Mouse (Mus musculus) ES-E14 (cell line): ENCODE measurements around the gene Unc45b. TPM values are rescaled to one million over a fixed set of nuclear protein-coding genes. Genes with fewer than 3 reads are reported as not detected.
"Not testable (repeated sequence)": the region's sequence is repeated elsewhere in the genome, so short reads cannot be mapped to it uniquely, and the experiment has no call there.

ENCODE experiments used
- DNase-seq: peaks from one replicate; pipeline ENCODE4 v3.0.0-alpha.2; 2013; ENCODE audit warnings: low read depth, low spot score
- H3K27ac ChIP-seq: 2 replicates; pipeline ENCODE4 v1.5.1; 2012; ENCODE audit warnings: low read depth, mild to moderate bottlenecking, low read length, moderate library complexity, mixed read lengths; ENCODE audit not compliant: poor library complexity, insufficient read depth, severe bottlenecking
- H3K36me3 ChIP-seq: 2 replicates; pipeline ENCODE4 v1.6.1; 2012; ENCODE audit warnings: mild to moderate bottlenecking, low read length, moderate library complexity, mixed read lengths; ENCODE audit not compliant: control insufficient read depth, poor library complexity, insufficient read depth, severe bottlenecking
- H3K4me1 ChIP-seq, 2 experiments: fragments of 150-350 bp in 1 of 2; sonication (generic) in 1 of 2; 2 replicates each; pipeline ENCODE4 v1.6.1; 2012; ENCODE audit warnings: low read length in 2 of 2, mild to moderate bottlenecking in 1 of 2, mixed read lengths in 1 of 2; ENCODE audit not compliant: control insufficient read depth in 2 of 2, insufficient read depth in 2 of 2, poor library complexity in 1 of 2
- H3K4me3 ChIP-seq, 2 experiments: fragments of 150-350 bp in 1 of 2; sonication (generic) in 1 of 2; 2 replicates each; pipeline ENCODE4 v1.5.1; 2012; ENCODE audit warnings: low read length in 2 of 2, low read depth in 1 of 2, mild to moderate bottlenecking in 1 of 2, mixed read lengths in 1 of 2; ENCODE audit not compliant: insufficient read depth in 1 of 2, poor library complexity in 1 of 2, severe bottlenecking in 1 of 2
- H3K9ac ChIP-seq: 2 replicates; pipeline ENCODE4 v1.6.1; 2012; ENCODE audit warnings: low read depth, mild to moderate bottlenecking, low read length, mixed read lengths; ENCODE audit not compliant: poor library complexity, insufficient read depth, severe bottlenecking
- H3K9me3 ChIP-seq: fragments of 150-350 bp; sonication (generic); 2 replicates; pipeline ENCODE4 v1.6.1; 2012; ENCODE audit warnings: low read depth, mild to moderate bottlenecking, low read length; ENCODE audit not compliant: control insufficient read depth, insufficient read depth
- CHD2 ChIP-seq: IDR thresholded peaks from 2 replicates; pipeline ENCODE4 v1.6.1; 2014; ENCODE audit warnings: mild to moderate bottlenecking, low read depth, low read length, inconsistent platforms
- HCFC1 ChIP-seq: IDR thresholded peaks from 2 replicates; pipeline ENCODE4 v1.6.1; 2012; ENCODE audit warnings: low read length, inconsistent platforms, borderline replicate concordance; ENCODE audit not compliant: insufficient read depth
- MAFK ChIP-seq: IDR thresholded peaks from 2 replicates; pipeline ENCODE4 v1.6.1; 2014; ENCODE audit warnings: mild to moderate bottlenecking, low read depth, low read length, inconsistent platforms; ENCODE audit not compliant: insufficient read depth
- ZC3H11A ChIP-seq: IDR thresholded peaks from 2 replicates; pipeline ENCODE4 v1.6.1; 2012; ENCODE audit warnings: low read depth, mild to moderate bottlenecking, inconsistent platforms, low read length, borderline replicate concordance
- ZNF384 ChIP-seq: IDR thresholded peaks from 2 replicates; pipeline ENCODE4 v1.6.1; 2012; ENCODE audit warnings: low read depth, low read length, inconsistent platforms
- in situ Hi-C, 2 experiments: fragments of 600-800 bp; cut with MboI; formaldehyde crosslinking; loops; one replicate each; pipeline ENCODE4 v1.15.1; 2025; ENCODE audit warnings: low sequenced_read_pairs in 2 of 2, inconsistent platforms in 1 of 2; ENCODE audit not compliant: unreplicated experiment in 2 of 2
- total RNA-seq: library from RNA; depleted of rRNA; stranded (reverse); fragments of 300-350 nt; gene quantifications from 2 replicates; pipeline ENCODE4 v1.2.3, GENCODE M21; 2012

The Unc45b gene
- total RNA-seq, 1 experiment: 2.3 TPM

GRCm38 (mm10) chr11:82920768-82921167 lies 10.4 kb downstream of the Unc45b start:
- in situ Hi-C loops: no loop called here
- Histone ChIP-seq H3K9ac (no peak overlapping the region), H3K27ac (no peak overlapping the region), H3K36me3 (no peaks in the 10 kb centered on the region), H3K9me3 (no peaks in the 10 kb centered on the region), H3K4me3 (no peak overlapping the region), H3K4me1 (no peaks in the 10 kb centered on the region)
- no peak for TF ChIP-seq HCFC1
- no peak for TF ChIP-seq MAFK
- no peak for TF ChIP-seq ZC3H11A
- no peak for TF ChIP-seq ZNF384
- no peak for TF ChIP-seq CHD2
- no peak for DNase-seq

- H3K4me3 ChIP-seq: no peak overlapping the region
- no peak for DNase-seq
- H3K27ac ChIP-seq: no peak overlapping the region
- TF ChIP-seq ZC3H11A (no peak), ZNF384 (no peak), CHD2 (no peak), MAFK (no peak), HCFC1 (no peak)
- no peaks in the 10 kb centered on the region for H3K36me3 ChIP-seq
- in situ Hi-C loops: no loop called here
- no peaks in the 10 kb centered on the region for H3K4me1 ChIP-seq
- H3K9ac ChIP-seq: no peak overlapping the region
- no peaks in the 10 kb centered on the region for H3K9me3 ChIP-seq
Measured at GRCm38 (mm10) chr11:82921691-82922090, 11.3 kb downstream of the Unc45b start.

GRCm38 (mm10) chr11:82923910-82924309 lies 13.6 kb downstream of the Unc45b start:
- H3K4me3 ChIP-seq, H3K9ac ChIP-seq, DNase-seq, H3K9me3 ChIP-seq, H3K4me1 ChIP-seq, H3K36me3 ChIP-seq, H3K27ac ChIP-seq, in situ Hi-C loops: not testable (repeated sequence)

- TF ChIP-seq MAFK: no peak
- no peak for TF ChIP-seq ZNF384
- no peak for TF ChIP-seq CHD2
- TF ChIP-seq HCFC1: no peak
- TF ChIP-seq ZC3H11A: no peak
- no peak for DNase-seq
- in situ Hi-C loops: no loop called here
- peaks cover 0 to 5% of the 10 kb centered on the region in 2 experiments; a peak in 1 of 4 replicates for H3K4me1 ChIP-seq
- H3K9ac ChIP-seq: no peak overlapping the region
- no peaks in the 10 kb centered on the region for H3K36me3 ChIP-seq
- no peak overlapping the region for H3K27ac ChIP-seq
- H3K4me3 ChIP-seq: no peak overlapping the region
- no peaks in the 10 kb centered on the region for H3K9me3 ChIP-seq
Measured at GRCm38 (mm10) chr11:82928897-82929632, 18.7 kb downstream of the Unc45b start.

- DNase-seq: no peak
- Histone ChIP-seq H3K36me3 (no peaks in the 10 kb centered on the region), H3K4me3 (no peak overlapping the region), H3K9me3 (no peaks in the 10 kb centered on the region), H3K9ac (no peak overlapping the region), H3K4me1 (peaks cover 0 to 5% of the 10 kb centered on the region in 2 experiments; a peak in 1 of 4 replicates), H3K27ac (no peak overlapping the region)
- no peak for TF ChIP-seq MAFK
- no peak for TF ChIP-seq CHD2
- no peak for TF ChIP-seq ZC3H11A
- TF ChIP-seq ZNF384: no peak
- TF ChIP-seq HCFC1: no peak
- in situ Hi-C loops: no loop called here
Measured at GRCm38 (mm10) chr11:82929633-82929950, 19.2 kb downstream of the Unc45b start.

- DNase-seq: peak; percentile 44
- H3K4me1 ChIP-seq, H3K9me3 ChIP-seq, H3K36me3 ChIP-seq, H3K9ac ChIP-seq, H3K27ac ChIP-seq, in situ Hi-C loops: not testable (repeated sequence)
- H3K4me3 ChIP-seq: peak overlapping the region; percentile 57 to 64
Measured at GRCm38 (mm10) chr11:82930391-82930955, 20.1 kb downstream of the Unc45b start.
